In genomic region chr11:86894171-86894577, GRCm38 (mm10) we compare ENCODE assay signal across 8 mouse cellular contexts.
DNase-seq lines count a peak whose midpoint lies in the region.

No protein-coding gene starts in this region.

- H3K4me3 ChIP-seq in megakaryocyte, embryonic 14.5 days (replicated peaks) = peak overlapping the region; percentile 90

- DNase-seq in ZHBTc4 (ENCODE audit: low read depth, low spot score) = peak; percentile 86
- peak; percentile 79 to 88 for DNase-seq in cerebellum, postnatal 4 days (ENCODE audit: low spot score in 2 of 2)
- peak; percentile 65 to 69 for DNase-seq in gastrocnemius, adult 8-10 months (ENCODE audit: low spot score in 2 of 2)
- DNase-seq in hindlimb bud, embryonic 11.5 days (ENCODE audit: extremely low spot score, low read depth, low spot score) = peak; percentile 41
- DNase-seq in left cerebral cortex, adult 8-10 months (ENCODE audit: low spot score in 2 of 2) = peak; percentile 62 to 76
- peak; percentile 82 for DNase-seq in right cerebral cortex, postnatal 14 days
- peak; percentile 83 to 88 for DNase-seq in urinary bladder, postnatal 36 days (ENCODE audit: low spot score in 2 of 2)

- no peaks in the 10 kb centered on the region for H3K36me3 ChIP-seq in megakaryocyte, embryonic 14.5 days (replicated peaks; ENCODE audit: low read length)

- peaks cover 22% of the 10 kb centered on the region for H3K27me3 ChIP-seq in megakaryocyte, embryonic 14.5 days (replicated peaks)

- H3K9me3 ChIP-seq in megakaryocyte, embryonic 14.5 days = peaks cover 4% of the 10 kb centered on the region; the same call in 1 of the 2 replicates

- peaks cover 53% of the 10 kb centered on the region for H3K4me1 ChIP-seq in megakaryocyte, embryonic 14.5 days

Comparison
In these comparisons a context has a peak if more than half of its experiments do, and no peak if none do; other contexts are left out.
1. Peak in every context shown above with its lines: DNase-seq and H3K4me3 ChIP-seq.